Mouse (Mus musculus) thymus, postnatal 36 days (tissue): ENCODE data around the gene Prkg1.
"Not testable (repeated sequence)": the region's sequence is repeated elsewhere in the genome, so short reads cannot be mapped to it uniquely, and the experiment has no call there.

Source experiments
- DNase-seq, 2 experiments: peaks; one replicate each; pipeline ENCODE4 v3.0.0; 2022; ENCODE audit warnings: mixed read lengths in 2 of 2

Gene Prkg1

DNA sequence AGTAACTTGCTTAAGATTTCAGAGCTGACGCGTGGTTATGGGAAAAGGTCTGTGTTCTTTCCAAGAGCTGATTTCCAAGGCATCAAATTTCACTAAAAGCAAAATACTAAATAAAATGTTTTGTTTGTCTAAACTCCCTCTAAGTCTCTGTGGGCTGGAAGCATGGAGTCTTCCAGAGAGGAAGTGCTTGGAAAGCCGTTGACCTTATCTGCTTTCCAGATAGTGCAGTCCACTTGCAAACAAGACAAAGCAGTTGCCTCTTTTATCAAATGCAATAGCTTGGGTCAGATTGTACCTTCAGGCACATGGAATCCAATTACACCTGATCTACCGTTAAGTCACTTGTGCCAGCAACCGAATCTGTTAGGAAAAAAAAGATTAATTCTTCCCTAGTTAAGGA, 340.5 kb downstream of the Prkg1 start:
- DNase-seq, result no peak

DNA sequence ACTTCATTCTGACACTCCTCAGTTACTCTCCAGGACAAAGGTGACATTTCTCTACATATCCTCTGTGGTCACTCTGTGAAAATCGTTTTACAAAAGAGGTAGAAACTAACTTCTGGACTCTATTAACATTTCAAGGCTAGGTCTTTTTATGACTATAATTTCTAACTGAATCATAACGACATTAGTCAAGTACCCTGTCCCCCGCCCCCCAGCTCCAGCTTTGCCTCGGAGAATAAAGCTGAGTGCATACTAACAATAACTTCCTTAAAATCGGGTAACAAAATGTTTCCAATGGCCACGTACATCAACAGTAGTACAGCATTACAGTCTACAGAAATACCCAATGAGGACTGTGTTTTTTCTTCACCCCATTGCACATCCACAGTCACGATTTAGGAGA, 351.3 kb downstream of the Prkg1 start:
- no peak for DNase-seq

DNA sequence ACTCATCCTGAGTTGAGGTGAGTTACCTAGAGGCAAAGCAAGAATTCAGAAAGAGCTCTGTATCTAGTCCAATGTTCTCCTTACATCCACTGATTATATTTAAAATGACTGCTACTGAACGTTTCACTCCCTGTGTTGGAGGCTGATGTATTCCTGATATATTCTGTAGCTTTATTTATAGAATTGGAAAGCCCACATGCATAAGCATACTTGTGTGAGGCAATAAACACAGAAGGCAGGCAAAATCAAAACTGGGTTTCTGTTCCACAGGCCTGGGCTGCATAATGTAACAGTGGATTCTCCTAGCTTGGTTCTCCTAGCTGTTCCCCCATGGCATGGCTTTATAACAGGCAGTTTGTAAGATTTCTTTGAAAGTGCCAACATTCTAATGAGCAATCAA, 368.7 kb downstream of the Prkg1 start:
- DNase-seq, result no peak

DNA sequence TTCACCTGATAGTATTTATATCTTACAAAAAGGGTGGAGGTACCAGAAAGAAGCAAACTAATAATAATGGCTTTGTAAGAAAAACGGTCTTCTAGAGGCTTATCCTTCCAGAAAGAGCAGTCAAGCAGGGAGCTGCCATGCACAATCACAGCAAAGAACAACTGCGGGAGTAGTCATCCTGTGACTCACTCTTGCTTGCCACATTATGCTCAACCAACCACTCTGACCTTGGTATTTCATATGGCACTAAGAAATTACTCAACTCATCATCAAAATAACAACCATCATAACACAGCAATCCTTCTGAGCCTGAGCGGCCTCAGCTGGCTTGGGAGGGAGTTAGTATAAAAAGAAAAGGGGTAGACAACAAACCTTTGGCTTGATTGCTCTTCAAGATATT, 379.5 kb downstream of the Prkg1 start:
- DNase-seq, result no peak

DNA sequence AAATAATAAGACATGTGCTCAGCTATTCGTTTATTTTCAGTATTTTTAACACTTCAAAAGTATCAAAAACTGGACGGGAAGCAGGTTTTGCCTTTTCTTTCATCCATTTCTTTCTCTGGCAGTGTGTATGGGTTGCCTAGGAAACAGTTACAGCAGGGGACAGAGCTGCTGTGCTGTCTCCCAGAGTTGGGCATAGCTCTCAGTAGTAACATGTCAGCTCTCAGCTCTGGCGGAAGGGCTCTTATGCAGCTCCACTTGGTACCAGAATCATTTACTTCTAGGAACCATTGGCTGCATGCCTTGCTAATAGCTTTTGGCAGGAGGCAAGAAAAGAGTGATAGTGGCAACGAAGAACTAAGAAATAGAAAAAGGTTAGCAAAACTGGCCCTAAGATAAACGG, 381.0 kb downstream of the Prkg1 start:
- DNase-seq, result no peak

DNA sequence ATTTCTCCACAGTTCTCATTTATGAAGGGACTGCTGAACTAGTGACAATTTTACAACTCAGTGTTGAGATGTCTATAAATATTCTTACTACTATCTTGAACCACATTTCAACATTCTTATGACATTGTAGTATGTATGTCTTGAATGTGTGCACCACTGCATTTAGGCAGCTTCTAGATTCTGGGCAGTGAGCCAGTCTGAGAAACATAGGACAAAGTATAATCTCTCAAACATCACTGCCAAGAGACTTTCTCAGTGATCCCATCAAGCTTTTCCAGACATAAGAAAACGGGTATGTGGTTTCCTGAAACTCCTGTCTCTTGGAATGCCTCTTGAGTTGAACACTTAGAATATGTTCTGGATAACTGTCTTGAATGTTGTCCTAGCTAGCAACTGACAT, 394.7 kb downstream of the Prkg1 start:
- DNase-seq, result no peak

DNA sequence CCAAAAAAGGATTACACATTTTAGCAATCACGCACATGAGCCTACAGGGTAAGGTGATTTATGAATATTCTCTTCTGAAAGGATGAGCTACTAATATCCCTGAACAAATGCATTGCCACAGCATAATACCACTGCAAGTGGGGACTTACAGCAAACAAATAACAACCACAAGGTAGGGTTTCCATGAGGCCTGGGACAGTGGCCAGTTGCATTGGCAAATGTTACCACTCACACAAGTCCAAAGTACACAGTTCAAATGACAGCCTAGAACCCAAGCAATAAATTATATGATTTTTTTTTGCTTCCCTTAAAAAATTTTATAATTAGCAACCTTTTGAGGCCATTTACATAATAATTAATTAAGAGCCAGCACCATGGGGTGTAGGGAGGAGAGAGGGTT, 395.7 kb downstream of the Prkg1 start:
- DNase-seq, result no peak

DNA sequence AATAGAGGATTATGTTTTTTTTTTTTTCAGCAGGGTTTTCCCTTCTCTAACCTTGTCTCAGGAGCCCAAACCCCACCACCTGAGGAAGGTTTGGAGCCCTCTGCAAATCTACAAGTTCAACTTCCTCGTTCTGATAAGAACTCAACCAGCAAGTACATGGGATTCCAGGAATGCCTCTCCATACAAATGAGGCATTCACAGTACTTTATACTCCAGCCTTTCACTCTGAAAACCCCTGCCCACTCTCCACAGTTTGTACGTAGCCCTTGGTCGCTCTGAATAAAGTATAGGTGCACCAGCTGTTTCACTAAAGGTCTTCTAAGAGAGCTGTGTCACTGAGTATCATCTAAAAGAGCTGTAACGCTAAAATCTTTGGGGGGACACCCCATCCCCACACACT, 402.8 kb downstream of the Prkg1 start:
- DNase-seq, result no peak

DNA sequence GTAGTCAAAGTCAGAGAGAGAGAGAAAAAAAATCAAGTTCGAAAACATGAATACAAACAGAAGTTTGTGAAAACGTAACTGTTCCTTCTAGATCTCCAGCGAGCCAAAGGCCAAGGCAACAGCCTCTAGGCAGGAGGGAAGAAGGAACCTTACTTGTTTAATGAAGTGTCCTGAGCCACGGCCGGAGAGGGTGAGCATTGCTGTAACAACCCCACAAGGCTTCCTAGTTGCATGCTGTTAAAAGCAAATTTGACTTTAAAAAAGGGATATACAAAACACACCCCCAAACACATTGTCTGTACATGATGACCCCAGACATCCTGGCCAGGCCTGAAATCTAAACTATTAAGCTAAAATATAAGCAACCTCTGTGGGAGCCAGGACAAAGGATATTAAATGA, 403.3 kb downstream of the Prkg1 start:
- no peak for DNase-seq

DNA sequence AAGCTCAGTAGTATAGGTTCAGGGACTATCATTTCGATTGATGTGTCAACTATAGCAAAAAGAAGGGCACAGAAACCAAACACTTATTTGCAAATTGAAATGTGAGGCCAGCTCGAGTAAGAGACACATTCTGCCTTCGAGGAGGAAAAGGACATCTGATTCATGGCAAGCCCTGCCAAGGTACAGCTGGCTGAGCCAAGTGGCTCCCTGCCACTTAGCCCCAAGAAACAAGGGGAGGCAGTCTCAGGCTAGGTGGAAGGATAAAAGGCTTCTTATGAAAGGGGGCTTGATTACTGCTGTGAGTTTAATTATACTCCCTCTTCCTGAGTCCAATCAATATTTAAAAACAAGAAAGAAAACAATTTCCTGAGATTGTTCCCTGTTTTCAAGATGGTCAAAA, 403.7 kb downstream of the Prkg1 start:
- DNase-seq, result no peak

DNA sequence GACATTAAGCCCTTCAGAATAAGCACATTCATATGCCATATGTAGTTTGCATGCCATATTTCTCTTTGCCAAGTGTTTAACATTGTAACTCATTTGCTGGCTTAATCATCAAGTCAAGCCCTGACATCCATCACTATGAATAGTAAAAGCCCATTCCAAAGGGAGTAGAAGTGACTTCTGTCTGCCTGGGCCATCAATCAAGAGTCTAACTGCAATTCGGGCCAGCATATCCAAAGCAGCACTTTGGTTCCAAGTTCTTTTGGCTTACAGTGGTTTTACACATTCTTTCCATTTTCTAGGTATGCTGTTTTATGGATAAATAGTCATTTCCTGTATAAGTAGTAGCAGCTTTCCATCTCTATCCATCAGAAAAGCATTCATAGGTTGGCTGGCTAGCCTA, 409.9 kb downstream of the Prkg1 start:
- DNase-seq, result no peak

DNA sequence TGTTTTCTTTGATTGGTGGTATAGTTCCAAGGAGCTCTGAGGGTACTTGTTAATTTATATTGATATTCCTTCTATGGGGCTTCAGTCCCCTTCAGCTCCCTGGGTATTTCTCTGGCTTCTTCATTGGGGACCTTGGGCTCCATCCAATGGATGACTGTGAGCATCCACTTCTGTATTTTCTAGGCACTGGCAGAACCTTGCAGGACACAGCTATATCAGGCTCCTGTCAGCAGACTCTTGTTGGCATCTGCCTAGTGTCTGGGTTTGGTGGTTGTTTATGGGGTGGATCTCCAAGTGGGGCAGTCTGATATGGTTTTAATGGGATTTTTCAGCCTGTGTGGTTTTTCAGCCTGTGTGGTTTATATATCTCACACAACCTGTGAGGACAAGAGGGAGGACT, 412.0 kb downstream of the Prkg1 start:
- not testable (repeated sequence) for DNase-seq

DNA sequence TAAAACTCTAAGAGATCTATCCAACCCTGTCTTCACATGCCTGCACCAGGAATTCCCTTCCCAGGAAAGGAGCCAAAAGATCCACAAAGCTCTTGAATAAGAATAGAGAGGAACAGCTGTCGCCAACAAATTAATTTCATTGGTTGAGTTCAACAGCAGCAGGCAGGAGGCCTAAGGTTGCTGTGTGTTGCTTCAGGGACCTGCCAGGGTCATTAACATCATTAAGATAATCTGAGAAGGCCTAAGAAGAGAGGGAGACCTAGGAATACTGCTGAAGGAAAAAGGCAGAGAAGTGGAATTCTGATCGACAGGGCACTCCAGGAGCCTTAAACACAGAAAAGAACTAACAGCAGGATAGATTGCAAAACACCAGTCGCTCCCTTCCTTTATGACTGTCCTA, 413.0 kb downstream of the Prkg1 start:
- DNase-seq, result no peak

DNA sequence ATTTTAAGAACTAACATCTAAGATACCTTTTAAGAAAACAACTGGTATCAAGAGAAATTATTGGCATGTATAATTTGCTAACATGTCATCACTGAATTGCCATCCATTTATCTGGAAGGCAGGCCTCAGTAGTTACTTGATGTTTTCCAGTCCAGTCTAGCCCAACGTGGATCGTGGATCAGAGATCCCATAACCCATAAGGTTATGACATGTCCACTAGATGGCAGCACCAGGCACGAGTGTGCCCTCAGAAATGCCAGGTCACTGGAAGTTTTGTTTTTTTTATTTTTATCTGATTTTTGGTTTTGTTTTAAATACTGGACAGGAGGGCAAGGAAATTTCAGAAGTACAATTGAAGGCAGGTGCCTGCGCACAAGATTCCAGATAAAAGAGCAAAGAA, 422.7 kb downstream of the Prkg1 start:
- DNase-seq, result peak; percentile 22

DNA sequence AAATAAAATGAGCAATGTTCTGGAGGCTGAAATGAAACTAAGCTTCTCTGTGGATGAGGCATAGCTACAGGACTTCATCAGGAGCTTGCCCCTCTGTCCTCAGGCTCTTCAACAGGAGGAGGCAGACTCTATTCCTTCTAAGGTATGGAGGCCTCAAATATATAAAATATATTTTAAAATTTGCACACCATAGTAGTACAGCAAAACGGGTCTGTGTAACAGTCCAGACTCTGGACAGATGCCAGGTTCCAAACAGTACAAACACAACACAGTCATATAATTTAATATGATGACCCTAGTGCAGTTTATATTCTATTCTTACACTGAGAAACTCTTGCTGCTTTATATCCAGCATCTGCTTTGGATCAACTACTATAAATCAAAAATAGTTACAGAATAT, 423.9 kb downstream of the Prkg1 start:
- no peak for DNase-seq

DNA sequence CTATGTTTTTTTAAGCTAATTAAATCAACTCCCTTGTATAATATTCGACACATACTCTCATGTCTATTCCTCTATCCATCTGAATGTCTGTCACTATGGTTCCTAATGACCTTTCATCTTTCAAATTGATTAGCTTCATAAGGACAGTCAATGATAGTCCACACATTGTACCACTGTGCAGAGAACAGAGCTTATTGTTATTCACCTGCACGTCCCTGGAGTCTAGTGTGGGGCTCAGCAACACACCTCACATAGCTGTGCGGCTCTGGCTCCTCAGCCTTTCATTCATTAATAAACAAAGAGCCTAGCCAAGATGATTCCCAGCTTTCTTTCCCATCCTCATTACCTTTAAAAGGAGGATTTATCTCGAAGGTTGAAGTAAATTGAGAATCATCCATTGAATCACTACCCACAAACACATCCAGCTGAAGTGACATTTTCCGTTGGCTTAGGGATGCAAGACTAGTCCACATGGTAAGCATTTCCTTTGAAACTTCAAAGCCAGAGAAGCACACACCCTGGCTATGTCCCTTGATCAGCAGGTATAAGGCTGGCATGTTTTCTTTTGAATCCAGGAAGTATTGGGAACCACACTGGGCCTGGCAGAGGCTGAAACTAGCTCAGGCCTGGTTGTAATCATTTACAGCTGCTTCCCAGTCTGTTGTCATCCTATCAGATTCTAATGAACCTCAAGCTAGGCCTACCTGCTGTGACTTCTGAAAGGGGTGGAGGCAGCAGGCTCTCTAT, 426.3 kb downstream of the Prkg1 start:
- no peak for DNase-seq

DNA sequence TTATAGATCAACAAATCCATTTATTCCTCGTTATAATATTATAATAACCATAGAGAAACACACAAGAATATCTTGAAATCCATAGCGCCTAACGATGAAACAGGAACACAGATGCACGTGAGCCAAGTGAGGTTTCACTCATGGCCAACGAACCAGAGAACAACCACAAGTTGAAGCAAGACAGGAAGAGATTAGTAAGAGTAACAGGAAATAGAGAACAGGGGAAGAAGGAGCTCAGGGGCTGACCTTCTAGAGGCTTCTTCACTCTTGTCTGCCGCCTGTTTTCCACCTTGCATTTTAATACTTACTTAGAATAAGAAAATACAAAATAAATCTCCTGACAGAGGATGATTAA, 427.0 kb downstream of the Prkg1 start:
- peak; percentile 6 to 24 for DNase-seq

DNA sequence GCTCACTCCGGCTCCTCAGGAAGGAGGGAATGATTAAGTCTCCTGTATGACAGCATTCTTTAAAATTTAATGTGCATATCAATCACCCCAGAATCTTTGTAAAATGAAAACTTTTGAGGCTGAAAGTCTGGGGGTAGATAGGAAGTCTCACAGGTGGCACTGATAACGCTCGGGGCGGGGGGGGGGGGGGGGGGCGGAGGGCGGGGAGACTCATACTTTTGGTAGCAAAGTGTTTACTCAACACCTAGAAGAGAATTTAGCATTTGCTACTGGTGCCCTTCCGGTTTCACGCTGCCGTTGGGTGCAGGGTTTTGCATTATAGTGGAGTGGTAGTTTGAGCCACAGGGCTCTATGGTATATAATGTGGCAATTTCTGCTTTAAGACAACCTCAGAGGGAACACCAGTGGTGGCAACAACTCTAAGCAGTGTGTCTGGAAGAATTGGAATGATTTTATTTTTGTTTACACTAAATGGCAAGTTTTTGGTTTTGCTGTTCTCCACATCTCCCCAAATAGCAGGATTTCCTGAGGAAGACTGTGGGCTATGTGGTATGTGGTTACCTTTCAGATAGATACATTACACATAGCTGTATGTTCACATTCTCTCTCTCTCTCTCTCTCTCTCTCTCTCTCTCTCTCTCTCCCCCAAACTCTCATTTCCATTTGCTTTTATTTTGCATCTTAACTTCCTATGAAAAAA, 427.5 kb downstream of the Prkg1 start:
- DNase-seq, result peak; percentile 41 to 61

DNA sequence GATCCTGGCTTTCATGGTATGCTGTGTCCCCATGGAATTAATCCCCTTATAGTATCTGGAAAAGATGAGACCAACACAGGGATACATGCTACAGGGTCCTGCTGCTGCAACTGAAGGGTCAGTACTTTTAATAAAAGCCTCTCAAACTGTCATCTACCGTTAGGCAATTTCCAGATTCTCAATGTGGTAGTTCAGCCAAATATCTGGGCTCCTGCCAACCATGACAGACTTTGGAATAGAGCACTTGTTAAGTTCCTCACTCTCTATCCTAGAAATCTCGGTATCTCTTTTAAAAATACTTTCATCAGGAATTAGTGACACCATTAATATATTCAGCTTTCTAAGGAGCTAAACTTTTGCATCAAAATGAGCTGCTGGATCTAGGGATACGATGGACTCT, 428.5 kb downstream of the Prkg1 start:
- DNase-seq, result no peak

DNA sequence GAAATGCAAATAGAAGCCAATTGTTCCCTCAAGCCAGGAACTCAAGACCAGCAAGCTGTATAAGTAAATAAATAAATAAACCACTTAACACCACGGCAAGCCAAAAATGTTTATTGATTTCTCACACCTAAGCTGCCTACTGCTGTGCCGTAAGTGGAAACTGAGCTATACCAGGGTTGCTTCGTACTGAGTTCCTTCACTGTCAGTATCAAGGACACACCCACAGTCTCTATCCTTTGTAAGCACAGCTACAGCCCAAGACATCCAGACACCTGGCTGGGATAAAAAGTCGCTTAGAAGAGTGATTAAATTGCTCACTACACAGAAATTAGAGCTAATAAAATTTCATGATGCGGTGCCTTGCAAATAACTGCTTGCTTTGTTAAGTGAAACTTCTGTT, 434.9 kb downstream of the Prkg1 start:
- no peak for DNase-seq

DNA sequence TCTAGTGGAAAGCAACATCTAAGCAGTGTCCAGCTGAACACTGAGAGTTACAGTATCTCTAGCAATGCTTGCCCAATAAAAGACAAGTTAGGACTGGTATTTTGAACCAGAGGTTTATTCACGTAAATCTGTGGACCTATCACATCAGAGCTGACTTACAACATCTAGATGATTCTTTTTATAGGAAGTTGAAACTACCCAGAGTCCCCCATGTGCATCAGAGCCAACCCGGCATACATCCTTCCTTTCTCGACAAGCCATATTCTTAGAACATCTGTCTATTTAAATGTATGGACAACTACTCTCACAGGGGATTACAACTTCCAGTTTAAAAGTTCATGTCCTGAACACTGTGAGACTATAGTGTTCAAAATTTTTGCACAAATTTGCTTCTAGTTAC, 460.1 kb downstream of the Prkg1 start:
- no peak for DNase-seq

DNA sequence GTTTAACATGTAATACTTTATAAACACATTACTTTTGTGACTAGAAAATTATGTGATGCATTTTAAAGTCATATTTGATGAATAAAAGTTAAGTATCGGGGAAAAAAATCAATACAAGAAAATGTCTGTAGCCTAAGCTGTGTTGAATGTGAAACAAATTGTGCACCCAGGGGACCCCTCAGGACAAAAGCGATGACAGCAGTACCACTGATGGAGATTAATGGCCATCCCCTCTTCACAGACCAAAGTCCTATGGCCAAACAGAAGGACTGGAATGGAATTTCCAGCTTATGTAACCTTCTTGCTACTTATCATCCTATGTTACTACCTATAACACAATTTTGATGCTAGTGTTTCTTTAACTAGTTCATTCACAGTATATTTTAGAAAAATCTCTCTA, 473.6 kb downstream of the Prkg1 start:
- no peak for DNase-seq

DNA sequence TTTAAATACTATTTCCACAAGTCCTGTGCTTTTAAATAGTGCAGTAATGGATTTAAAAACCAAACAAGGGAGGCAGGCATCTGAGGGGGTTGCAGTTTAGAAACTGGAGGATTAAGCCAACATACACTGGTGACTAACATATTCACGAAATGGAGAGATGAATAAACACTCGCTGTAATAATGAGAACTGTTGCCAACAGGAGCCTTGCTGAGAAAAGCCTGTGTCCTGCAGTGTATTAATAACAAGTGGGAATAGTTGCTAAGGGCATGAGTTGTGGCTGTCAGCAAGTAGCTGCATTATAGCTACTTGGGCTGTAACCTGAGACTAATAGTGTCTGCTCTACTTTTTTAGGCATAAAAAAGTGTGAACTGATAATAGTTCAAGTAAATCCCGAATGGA, 480.3 kb downstream of the Prkg1 start:
- no peak for DNase-seq

DNA sequence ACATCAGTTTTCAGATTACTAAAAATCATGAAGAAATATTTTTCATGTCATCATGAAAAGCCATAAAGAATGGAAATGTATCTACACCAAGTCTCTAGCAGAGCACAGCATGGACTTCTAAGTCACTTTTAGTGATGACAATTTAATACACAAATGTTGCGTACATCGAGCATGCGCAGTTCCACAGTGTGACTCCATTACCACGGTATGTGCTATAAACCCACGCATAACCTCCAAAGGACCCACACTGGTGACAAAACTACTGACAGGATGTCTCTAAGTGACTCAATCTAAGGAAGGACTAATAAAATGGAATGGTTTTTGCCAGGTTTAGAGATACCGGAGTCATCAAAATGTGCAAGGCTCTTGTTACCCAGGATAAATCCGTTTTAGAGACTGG, 480.7 kb downstream of the Prkg1 start:
- no peak for DNase-seq

DNA sequence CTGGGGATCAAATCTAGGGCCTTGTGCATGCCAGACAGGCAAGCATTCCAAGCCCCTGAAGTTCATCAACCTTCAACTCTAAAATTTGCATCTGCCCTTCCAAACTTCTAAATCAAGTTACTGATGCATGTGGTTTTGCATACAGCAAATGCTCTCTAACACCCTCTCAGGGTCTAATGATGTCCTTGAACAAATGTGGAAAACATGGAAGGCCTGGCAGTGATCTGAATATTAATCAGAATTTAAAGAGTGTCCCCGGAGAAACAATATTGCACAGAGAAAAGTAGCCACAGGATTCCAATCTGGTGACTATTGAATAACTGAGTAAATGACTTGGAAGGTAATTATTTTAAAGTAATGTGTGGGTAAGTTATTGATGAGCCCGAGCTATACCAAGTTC, 481.2 kb downstream of the Prkg1 start:
- no peak for DNase-seq
